Mouse (Mus musculus) liver, postnatal 0 days (tissue): ENCODE data around the gene Mul1. TPM values are rescaled to one million over a fixed set of nuclear protein-coding genes. Genes with fewer than 3 reads are reported as not detected.

Source experiments
- ATAC-seq: fragments of 200-750 bp; cut with Nextera tagmentation; 2 replicates; pipeline ENCODE4 v1.8.0; 2017; ENCODE audit warnings: mild to moderate bottlenecking, moderate library complexity
- DNase-seq: peaks from one replicate; pipeline ENCODE4 v3.0.0-alpha.2; 2016
- H3K27ac ChIP-seq: fragments of 300-500 bp; sonication (generic); 2 replicates; pipeline ENCODE4 v1.5.1; 2014; ENCODE audit warnings: antibody characterized with exemption, moderate library complexity, mild to moderate bottlenecking, low read depth
- H3K27me3 ChIP-seq: fragments of 300-500 bp; sonication (generic); 2 replicates; pipeline ENCODE4 v1.6.1; 2014; ENCODE audit warnings: low read length, control low read depth, mixed read lengths; ENCODE audit not compliant: insufficient read depth
- H3K36me3 ChIP-seq: fragments of 300-500 bp; sonication (generic); replicated peaks from 2 replicates; pipeline ENCODE4 v1.6.1; 2014; ENCODE audit warnings: mild to moderate bottlenecking, control low read depth, low read length, moderate library complexity, mixed read lengths; ENCODE audit not compliant: insufficient read depth
- H3K4me1 ChIP-seq: fragments of 300-500 bp; sonication (generic); 2 replicates; pipeline ENCODE4 v1.6.1; 2014; ENCODE audit warnings: antibody characterized with exemption, mild to moderate bottlenecking, control low read depth; ENCODE audit not compliant: insufficient read depth
- H3K4me2 ChIP-seq: fragments of 300-500 bp; sonication (generic); 2 replicates; pipeline ENCODE4 v1.6.1; 2014; ENCODE audit warnings: low read depth, mild to moderate bottlenecking, low read length, moderate library complexity, mixed read lengths
- H3K4me3 ChIP-seq: fragments of 300-500 bp; sonication (generic); 2 replicates; pipeline ENCODE4 v1.5.1; 2014; ENCODE audit warnings: low read depth, low read length
- H3K9ac ChIP-seq: fragments of 300-500 bp; sonication (generic); replicated peaks from 2 replicates; pipeline ENCODE4 v1.6.1; 2014; ENCODE audit warnings: mild to moderate bottlenecking, moderate library complexity
- H3K9me3 ChIP-seq: fragments of 300-500 bp; sonication (generic); 2 replicates; pipeline ENCODE4 v1.6.1; 2016; ENCODE audit warnings: mild to moderate bottlenecking, control low read depth, low read length, mixed read lengths
- CTCF ChIP-seq: sonication (generic); IDR thresholded peaks from 2 replicates; pipeline ENCODE4 v1.5.1; 2016; ENCODE audit warnings: antibody characterized with exemption, low read depth
- EP300 ChIP-seq: IDR thresholded peaks from 2 replicates; pipeline ENCODE4 v1.6.1; 2016; ENCODE audit warnings: antibody characterized with exemption, low read depth, mild to moderate bottlenecking
- WGBS: fragments of 180-500 bp; shearing (Covaris S2); extraction: QIAGEN DNeasy Blood & Tissue Kit; methylation state at CpG from one replicate; pipeline ENCODE4 v1.1.7; 2014; ENCODE audit not compliant: insufficient replicate concordance; 5-methylcytosine and 5-hydroxymethylcytosine counted together
- polyA plus RNA-seq: library from polyadenylated mRNA; unstranded; fragments of >200 nt; fragmentation: Nextera tagmentation; extraction: Ambion mirVana; gene quantifications from 2 replicates; pipeline ENCODE4 v1.2.1, GENCODE M21; 2015

The Mul1 gene
- polyA plus RNA-seq, 1 experiment from 2014 or later = 17.5 TPM

GRCm38 (mm10) chr4:138471241-138471640 is 36.8 kb downstream of the Mul1 start:
- H3K4me3 ChIP-seq = no peak overlapping the region
- H3K27ac ChIP-seq = no peak overlapping the region
- no peaks in the 10 kb centered on the region for H3K27me3 ChIP-seq
- H3K9ac ChIP-seq = no peak overlapping the region
- no peak for ATAC-seq
- no peak for DNase-seq
- WGBS = 60% methylated on average over 7 of the region's 7 CpGs
- H3K4me2 ChIP-seq = no peak overlapping the region
- H3K4me1 ChIP-seq = no peaks in the 10 kb centered on the region
- H3K36me3 ChIP-seq = no peaks in the 10 kb centered on the region
- TF ChIP-seq CTCF (no peak), EP300 (no peak)
- H3K9me3 ChIP-seq = no peaks in the 10 kb centered on the region

- DNase-seq (no peak), ATAC-seq (no peak)
- H3K4me2 ChIP-seq = no peak overlapping the region
- H3K36me3 ChIP-seq = no peaks in the 10 kb centered on the region
- H3K27me3 ChIP-seq = no peaks in the 10 kb centered on the region
- WGBS = 73% methylated on average over 7 of the region's 7 CpGs
- H3K9ac ChIP-seq = no peak overlapping the region
- no peaks in the 10 kb centered on the region for H3K9me3 ChIP-seq
- no peaks in the 10 kb centered on the region for H3K4me1 ChIP-seq
- TF ChIP-seq EP300 = no peak
- H3K4me3 ChIP-seq = no peak overlapping the region
- H3K27ac ChIP-seq = no peak overlapping the region
These were observed 45.1 kb downstream of the Mul1 start for GRCm38 (mm10) chr4:138479595-138479994.

- ATAC-seq (no peak), DNase-seq (no peak)
- WGBS = 34% methylated on average over 9 of the region's 9 CpGs
These were observed 46.5 kb downstream of the Mul1 start for GRCm38 (mm10) chr4:138480962-138481361.

GRCm38 (mm10) chr4:138482721-138483120 is 48.2 kb downstream of the Mul1 start:
- TF ChIP-seq CTCF (no peak), EP300 (no peak)
- H3K9ac ChIP-seq = no peak overlapping the region
- no peaks in the 10 kb centered on the region for H3K27me3 ChIP-seq
- ATAC-seq (no peak), DNase-seq (no peak)
- no peak overlapping the region for H3K4me2 ChIP-seq
- H3K9me3 ChIP-seq = no peaks in the 10 kb centered on the region
- H3K4me1 ChIP-seq = no peaks in the 10 kb centered on the region
- no peaks in the 10 kb centered on the region for H3K36me3 ChIP-seq
- H3K4me3 ChIP-seq = no peak overlapping the region
- H3K27ac ChIP-seq = no peak overlapping the region
- 24% methylated on average over 8 of the region's 8 CpGs for WGBS

More at GRCm38 (mm10) chr4:138480962-138481361, 46.5 kb downstream of the Mul1 start:
- H3K9me3 ChIP-seq = no peaks in the 10 kb centered on the region
- TF ChIP-seq CTCF = no peak
- TF ChIP-seq EP300 = no peak
- H3K4me2 ChIP-seq = no peak overlapping the region
- H3K27ac ChIP-seq = no peak overlapping the region
- H3K9ac ChIP-seq = no peak overlapping the region
- no peaks in the 10 kb centered on the region for H3K36me3 ChIP-seq
- H3K4me3 ChIP-seq = no peak overlapping the region
- H3K27me3 ChIP-seq = no peaks in the 10 kb centered on the region
- no peaks in the 10 kb centered on the region for H3K4me1 ChIP-seq

GRCm38 (mm10) chr4:138488241-138488640 is 53.8 kb downstream of the Mul1 start:
- Histone ChIP-seq H3K9me3 (no peaks in the 10 kb centered on the region), H3K36me3 (no peaks in the 10 kb centered on the region), H3K27me3 (no peaks in the 10 kb centered on the region; the same call in 1 of the 2 replicates), H3K27ac (no peak overlapping the region), H3K4me1 (no peaks in the 10 kb centered on the region), H3K9ac (no peak overlapping the region), H3K4me2 (no peak overlapping the region), H3K4me3 (no peak overlapping the region)
- 60% methylated on average over 8 of the region's 8 CpGs for WGBS
- TF ChIP-seq EP300 (no peak), CTCF (no peak)
- DNase-seq = no peak
- ATAC-seq = no peak

- TF ChIP-seq CTCF (no peak), EP300 (no peak)
- H3K9ac ChIP-seq = no peak overlapping the region
- H3K4me3 ChIP-seq = no peak overlapping the region
- no peak for DNase-seq
- no peaks in the 10 kb centered on the region; the same call in 1 of the 2 replicates for H3K27me3 ChIP-seq
- no peak for ATAC-seq
- no peak overlapping the region for H3K27ac ChIP-seq
- no peaks in the 10 kb centered on the region for H3K36me3 ChIP-seq
- no peaks in the 10 kb centered on the region for H3K4me1 ChIP-seq
- 60% methylated on average over 4 of the region's 4 CpGs for WGBS
- no peaks in the 10 kb centered on the region for H3K9me3 ChIP-seq
- H3K4me2 ChIP-seq = no peak overlapping the region
These were observed 56.6 kb downstream of the Mul1 start for GRCm38 (mm10) chr4:138491088-138491487.

Other genes starting within 250 kb of the Mul1 start
- gene Hp1bp3, start 218.4 kb upstream of the Mul1 start, polyA plus RNA-seq = 35.1 and 43.6 TPM in 2 replicates
- 0.40 and 0.51 TPM in 2 replicates for gene Sh2d5, start 184.3 kb upstream of the Mul1 start, polyA plus RNA-seq
- 0.07 and 0.08 TPM in 2 replicates for gene Kif17, start 184.2 kb upstream of the Mul1 start, polyA plus RNA-seq
- 102 and 111 TPM in 2 replicates for gene Ddost, start 129.9 kb upstream of the Mul1 start, polyA plus RNA-seq
- gene Pink1, start 108.4 kb upstream of the Mul1 start, polyA plus RNA-seq = 52.5 and 69.5 TPM in 2 replicates
- 17.7 and 24.2 TPM in 2 replicates for gene Cda, start 66.7 kb upstream of the Mul1 start, polyA plus RNA-seq
- gene Fam43b, start 38.1 kb upstream of the Mul1 start, polyA plus RNA-seq = not detected in 2 replicates
- gene Camk2n1, start 19.6 kb downstream of the Mul1 start, polyA plus RNA-seq = 5.5 and 6.1 TPM in 2 replicates
- gene Vwa5b1, start 201.2 kb downstream of the Mul1 start, polyA plus RNA-seq = not detected in 2 replicates